Mouse (Mus musculus) intestine, embryonic 16.5 days (tissue): Measurements from ENCODE around the gene Cd3g. TPM values are rescaled to one million over a fixed set of nuclear protein-coding genes. Genes with fewer than 3 reads are reported as not detected.

Experiments
- ATAC-seq: fragments of 200-750 bp; cut with Nextera tagmentation; 2 replicates; pipeline ENCODE4 v1.8.0; 2017; ENCODE audit warnings: moderate TSS enrichment, moderate library complexity
- H3K27ac ChIP-seq: fragments of 300-500 bp; sonication (generic); 2 replicates; pipeline ENCODE4 v1.5.1; 2014; ENCODE audit warnings: mild to moderate bottlenecking, low read length
- H3K27me3 ChIP-seq: fragments of 300-500 bp; sonication (generic); replicated peaks from 2 replicates; pipeline ENCODE4 v1.6.1; 2014; ENCODE audit warnings: low read length, control low read depth, mixed read lengths; ENCODE audit not compliant: control insufficient read depth, insufficient read depth
- H3K36me3 ChIP-seq: fragments of 300-500 bp; sonication (generic); 2 replicates; pipeline ENCODE4 v1.6.1; 2014; ENCODE audit warnings: low read length, control low read depth; ENCODE audit not compliant: control insufficient read depth, insufficient read depth
- H3K4me1 ChIP-seq: fragments of 300-500 bp; sonication (generic); 2 replicates; pipeline ENCODE4 v1.6.1; 2014; ENCODE audit warnings: low read length, control low read depth, mixed read lengths; ENCODE audit not compliant: control insufficient read depth, insufficient read depth
- H3K4me2 ChIP-seq: fragments of 300-500 bp; sonication (generic); 2 replicates; pipeline ENCODE4 v1.6.1; 2014; ENCODE audit warnings: low read depth, low read length, control low read depth
- H3K4me3 ChIP-seq: fragments of 300-500 bp; sonication (generic); 2 replicates; pipeline ENCODE4 v1.5.1; 2014; ENCODE audit warnings: mild to moderate bottlenecking, low read length
- H3K9ac ChIP-seq: fragments of 300-500 bp; sonication (generic); 2 replicates; pipeline ENCODE4 v1.6.1; 2014; ENCODE audit warnings: low read depth, low read length
- H3K9me3 ChIP-seq: fragments of 300-500 bp; sonication (generic); 2 replicates; pipeline ENCODE4 v1.6.1; 2016; ENCODE audit warnings: low read length, control low read depth; ENCODE audit not compliant: control insufficient read depth
- WGBS: fragments of 180-500 bp; shearing (Covaris S2); extraction: QIAGEN DNeasy Blood & Tissue Kit; methylation state at CpG from one replicate; pipeline ENCODE4 v1.1.7; 2014; 5-methylcytosine and 5-hydroxymethylcytosine counted together
- polyA plus RNA-seq: library from polyadenylated mRNA; unstranded; fragments of >200 nt; fragmentation: Nextera tagmentation; extraction: Ambion mirVana; gene quantifications from 2 replicates; pipeline ENCODE4 v1.2.1, GENCODE M21; 2015

The Cd3g gene
- 1.1 and 1.2 TPM in 2 replicates for polyA plus RNA-seq

GRCm38 (mm10) chr9:44980242-44980641 is at the start of gene Cd3g:
Gene Cd3g (minus strand): TSS chr9:44980431.
- no peak within 1 kb of the TSS for H3K9ac ChIP-seq
- no peak for ATAC-seq

GRCm38 (mm10) chr9:45027376-45027775 is 47.1 kb upstream of the Cd3g start:
- H3K27ac ChIP-seq, result no peak overlapping the region
- no peaks in the 10 kb centered on the region for H3K36me3 ChIP-seq
- 67% methylated on average over 8 of the region's 8 CpGs for WGBS
- no peak overlapping the region for H3K4me2 ChIP-seq
- no peak for ATAC-seq
- H3K9me3 ChIP-seq, result no peaks in the 10 kb centered on the region
- H3K4me1 ChIP-seq, result no peaks in the 10 kb centered on the region
- H3K27me3 ChIP-seq, result no peaks in the 10 kb centered on the region
- no peak overlapping the region for H3K9ac ChIP-seq
- H3K4me3 ChIP-seq, result no peak overlapping the region

More at GRCm38 (mm10) chr9:44980242-44980641, at the start of gene Cd3g:
- WGBS, result 64% methylated on average over 3 of the region's 3 CpGs
- Histone ChIP-seq H3K27ac (no peak within 1 kb of the TSS), H3K9me3 (no peaks in the 10 kb centered on the region), H3K27me3 (0 out of 2 replicates have a peak, but pooled peaks cover 4% of the 10 kb centered on the region), H3K36me3 (no peaks in the 10 kb centered on the region), H3K4me2 (no peak within 1 kb of the TSS), H3K4me3 (no peak within 1 kb of the TSS), H3K4me1 (no peaks in the 10 kb centered on the region)

- Histone ChIP-seq H3K9me3 (no peaks in the 10 kb centered on the region), H3K9ac (no peak overlapping the region), H3K4me2 (no peak overlapping the region), H3K36me3 (no peaks in the 10 kb centered on the region), H3K4me1 (no peaks in the 10 kb centered on the region), H3K4me3 (no peak overlapping the region), H3K27ac (no peak overlapping the region), H3K27me3 (no peaks in the 10 kb centered on the region)
- no peak for ATAC-seq
- WGBS, result 73% methylated on average over 2 of the region's 2 CpGs
These were observed 44.0 kb upstream of the Cd3g start for GRCm38 (mm10) chr9:45024187-45024586.

DNA sequence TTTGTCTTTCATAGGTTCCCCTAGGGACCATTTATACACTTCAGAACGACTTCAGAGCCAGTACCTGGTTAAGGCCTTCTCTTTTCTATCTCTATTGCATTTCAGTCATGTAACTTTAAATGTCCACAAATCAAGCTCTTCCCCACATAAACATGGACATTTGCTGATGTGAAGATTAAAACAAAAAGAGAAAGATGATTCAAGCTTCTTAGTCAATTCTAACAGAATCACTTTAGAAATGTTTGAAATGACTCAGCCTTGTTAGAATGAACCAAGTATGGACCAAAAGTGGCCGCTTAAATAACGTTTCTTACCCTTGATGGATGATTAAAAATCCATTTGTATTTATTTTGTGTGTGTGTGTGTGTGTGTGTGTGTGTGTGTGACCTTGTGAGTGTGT is 43.4 kb upstream of the Cd3g start:
- WGBS, result 64% methylated on average over 3 of the region's 3 CpGs
- Histone ChIP-seq H3K4me1 (no peaks in the 10 kb centered on the region), H3K4me3 (no peak overlapping the region), H3K27me3 (no peaks in the 10 kb centered on the region), H3K4me2 (no peak overlapping the region), H3K9me3 (no peaks in the 10 kb centered on the region), H3K36me3 (no peaks in the 10 kb centered on the region), H3K9ac (no peak overlapping the region), H3K27ac (no peak overlapping the region)
- no peak for ATAC-seq

- H3K4me3 ChIP-seq, result no peak overlapping the region
- H3K9me3 ChIP-seq, result no peaks in the 10 kb centered on the region
- ATAC-seq, result no peak
- H3K27ac ChIP-seq, result no peak overlapping the region
- no peak overlapping the region for H3K4me2 ChIP-seq
- no peaks in the 10 kb centered on the region for H3K36me3 ChIP-seq
- 9% methylated on average over 3 of the region's 3 CpGs for WGBS
- H3K9ac ChIP-seq, result no peak overlapping the region
- H3K4me1 ChIP-seq, result no peaks in the 10 kb centered on the region
- no peaks in the 10 kb centered on the region for H3K27me3 ChIP-seq
These were observed 42.6 kb upstream of the Cd3g start for GRCm38 (mm10) chr9:45022800-45023199.

DNA sequence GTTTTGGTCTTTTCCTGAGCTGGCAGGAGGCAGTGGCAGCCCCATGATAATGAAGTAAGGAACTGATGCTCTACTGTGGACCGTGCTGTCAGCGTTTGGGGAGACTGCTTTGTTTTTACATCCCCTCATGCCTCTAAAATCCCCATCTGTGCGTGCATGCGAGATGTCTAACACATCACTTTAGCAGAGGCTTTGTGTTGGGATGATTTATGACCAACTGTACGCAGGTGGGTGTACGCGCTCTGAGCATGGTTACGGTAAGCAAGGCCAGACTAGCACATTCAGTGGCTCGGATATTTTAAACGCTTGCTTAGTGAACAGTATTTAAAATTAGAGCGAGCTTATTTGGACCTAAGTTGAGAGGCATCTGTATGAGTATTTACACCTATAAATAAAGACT is 37.8 kb upstream of the Cd3g start:
- Histone ChIP-seq H3K27me3 (no peaks in the 10 kb centered on the region), H3K4me3 (no peak overlapping the region), H3K36me3 (no peaks in the 10 kb centered on the region), H3K4me2 (no peak overlapping the region), H3K4me1 (no peaks in the 10 kb centered on the region), H3K9me3 (no peaks in the 10 kb centered on the region), H3K9ac (no peak overlapping the region), H3K27ac (no peak overlapping the region)
- WGBS, result 79% methylated on average over 11 of the region's 11 CpGs
- ATAC-seq, result no peak

DNA sequence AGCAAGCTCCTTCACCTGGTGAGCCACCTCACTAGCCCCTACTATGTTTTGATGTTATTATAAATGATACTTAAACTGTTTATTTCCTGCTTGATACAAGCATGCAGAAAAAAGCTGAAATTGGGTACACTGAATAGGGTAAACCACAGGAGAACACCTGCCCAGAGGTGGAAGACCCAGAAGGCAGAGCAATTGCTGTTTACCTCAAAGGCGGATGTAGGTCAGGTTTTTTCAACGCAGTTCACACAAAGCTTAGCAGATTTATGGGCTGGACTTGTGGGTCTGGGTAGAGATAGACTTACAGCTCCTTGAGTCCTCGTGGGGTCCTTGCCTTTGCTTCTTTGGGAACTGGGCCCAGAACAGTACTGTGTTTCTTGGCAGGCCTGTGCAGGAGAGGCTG is 35.6 kb upstream of the Cd3g start:
- no peak overlapping the region for H3K4me3 ChIP-seq
- no peak overlapping the region for H3K27ac ChIP-seq
- no peak for ATAC-seq
- no peaks in the 10 kb centered on the region for H3K36me3 ChIP-seq
- no peaks in the 10 kb centered on the region for H3K4me1 ChIP-seq
- H3K9ac ChIP-seq, result no peak overlapping the region
- no peak overlapping the region for H3K4me2 ChIP-seq
- no peaks in the 10 kb centered on the region for H3K27me3 ChIP-seq
- 67% methylated on average over 3 of the region's 3 CpGs for WGBS
- H3K9me3 ChIP-seq, result no peaks in the 10 kb centered on the region

GRCm38 (mm10) chr9:45014879-45015278 is 34.6 kb upstream of the Cd3g start:
- WGBS, result 46% methylated on average over 2 of the region's 2 CpGs
- ATAC-seq, result no peak
- H3K4me3 ChIP-seq, result no peak overlapping the region
- H3K9me3 ChIP-seq, result no peaks in the 10 kb centered on the region
- no peak overlapping the region for H3K4me2 ChIP-seq
- no peak overlapping the region for H3K9ac ChIP-seq
- H3K27ac ChIP-seq, result no peak overlapping the region
- H3K36me3 ChIP-seq, result no peaks in the 10 kb centered on the region
- no peaks in the 10 kb centered on the region for H3K27me3 ChIP-seq
- H3K4me1 ChIP-seq, result no peaks in the 10 kb centered on the region

- no peak overlapping the region for H3K27ac ChIP-seq
- H3K4me2 ChIP-seq, result no peak overlapping the region
- no peak overlapping the region for H3K9ac ChIP-seq
- WGBS, result 45% methylated on average over 6 of the region's 6 CpGs
- no peaks in the 10 kb centered on the region for H3K36me3 ChIP-seq
- H3K9me3 ChIP-seq, result no peaks in the 10 kb centered on the region
- no peaks in the 10 kb centered on the region for H3K4me1 ChIP-seq
- no peaks in the 10 kb centered on the region; the same call in 1 of the 2 replicates for H3K27me3 ChIP-seq
- no peak overlapping the region for H3K4me3 ChIP-seq
- no peak for ATAC-seq
These were observed 31.1 kb upstream of the Cd3g start for GRCm38 (mm10) chr9:45011291-45011690.

GRCm38 (mm10) chr9:45010461-45010860 is 30.2 kb upstream of the Cd3g start:
- Histone ChIP-seq H3K27ac (no peak overlapping the region), H3K27me3 (no peaks in the 10 kb centered on the region; the same call in 1 of the 2 replicates), H3K4me3 (no peak overlapping the region), H3K9ac (no peak overlapping the region), H3K4me2 (no peak overlapping the region), H3K4me1 (no peaks in the 10 kb centered on the region), H3K36me3 (no peaks in the 10 kb centered on the region), H3K9me3 (no peaks in the 10 kb centered on the region)
- ATAC-seq, result no peak
- WGBS, result 68% methylated on average over 4 of the region's 4 CpGs
